Mouse (Mus musculus): ENCODE measurements around the gene Nfix.

The Nfix gene

DNA sequence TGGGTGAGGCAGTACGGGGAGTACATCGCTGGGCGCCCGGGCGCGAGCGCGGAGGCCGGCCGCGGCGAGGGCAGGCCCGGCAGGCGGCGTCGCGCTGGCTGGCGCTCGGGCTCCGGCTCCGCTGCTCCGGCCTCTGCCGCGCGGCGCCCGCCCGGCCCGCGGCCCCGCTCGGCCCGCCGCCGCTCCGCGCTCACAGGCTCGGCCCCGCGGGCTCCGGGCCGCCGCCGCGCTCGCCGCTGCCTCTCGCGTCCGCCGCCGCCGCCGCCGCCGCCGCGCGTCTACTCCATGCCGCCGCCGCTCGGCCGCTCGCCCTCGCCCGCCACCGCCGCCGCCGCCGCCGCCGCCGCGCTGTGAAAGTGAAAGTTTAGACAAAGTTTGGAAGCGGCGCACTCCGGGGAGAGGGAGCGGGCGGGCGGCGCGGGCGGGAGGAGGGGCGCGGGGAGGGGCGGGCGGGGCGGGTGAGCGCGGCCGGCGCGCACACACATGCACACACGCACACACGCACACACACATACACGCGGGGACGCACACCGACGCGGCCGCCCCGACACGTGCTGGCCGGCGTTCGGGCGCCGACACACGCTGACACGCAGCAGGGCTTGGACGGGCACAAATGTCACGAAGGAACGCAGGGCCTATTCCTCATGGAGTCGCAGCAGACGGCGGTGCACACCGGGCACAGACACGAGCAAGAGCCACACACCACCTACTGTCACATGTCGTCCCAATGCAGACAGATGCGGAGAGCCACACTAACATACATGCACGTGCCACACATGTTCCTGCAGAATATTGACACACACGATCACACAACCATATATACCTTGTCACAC, at the start of gene Nfix:
Gene Nfix, minus strand, starts transcription at position 346 of the 833 bp plus-strand sequence.
- peak; percentile 88 for DNase-seq (ENCODE audit: inconsistent ontology term)

GRCm38 (mm10) chr8:84847684-84848435, 47.7 kb upstream of the Nfix start:
- DNase-seq (ENCODE audit: inconsistent ontology term) = no peak

- peak; percentile 99 for DNase-seq (ENCODE audit: inconsistent ontology term)
These were observed 46.8 kb upstream of the Nfix start, which contains the start of gene Calr for GRCm38 (mm10) chr8:84846722-84847572. Gene Calr (minus strand): TSS chr8:84846934.

GRCm38 (mm10) chr8:84846094-84846721, 46.1 kb upstream of the Nfix start:
- DNase-seq (ENCODE audit: inconsistent ontology term) = no peak

- peak; percentile 53 for DNase-seq (ENCODE audit: inconsistent ontology term)
These were observed 45.4 kb upstream of the Nfix start for GRCm38 (mm10) chr8:84845355-84846093.

DNA sequence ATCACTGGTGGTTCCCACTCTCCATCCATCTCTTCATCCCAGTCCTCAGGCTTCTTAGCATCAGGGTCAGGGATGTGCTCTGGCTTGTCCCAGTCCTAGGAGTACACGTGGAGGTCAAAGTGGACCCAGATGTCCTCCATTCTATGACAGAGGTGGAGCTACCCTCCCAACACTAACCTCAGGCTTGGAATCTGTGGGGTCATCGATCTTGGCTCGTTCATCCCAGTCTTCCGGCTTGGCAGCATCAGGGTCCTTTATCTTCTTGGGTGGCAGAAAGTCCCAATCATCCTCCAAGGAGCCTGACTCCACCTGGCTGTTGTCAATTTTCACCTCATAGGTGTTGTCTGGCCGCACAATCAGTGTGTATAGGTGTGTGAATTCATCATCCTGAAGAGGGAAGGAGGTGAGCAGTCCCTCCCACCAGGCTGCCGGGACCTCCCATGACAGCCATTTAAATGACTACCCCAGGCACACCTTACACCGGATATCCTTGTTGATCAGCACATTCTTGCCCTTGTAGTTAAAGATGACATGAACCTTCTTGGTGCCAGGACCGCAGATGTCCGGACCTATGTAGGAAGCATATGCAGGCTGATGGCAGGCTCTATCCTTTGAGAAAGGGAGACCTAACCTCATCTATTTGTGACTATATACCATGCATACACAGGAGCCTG, 44.4 kb upstream of the Nfix start:
- DNase-seq (ENCODE audit: inconsistent ontology term) = no peak

GRCm38 (mm10) chr8:84841514-84841913, 41.4 kb upstream of the Nfix start:
- DNase-seq (ENCODE audit: inconsistent ontology term) = no peak

GRCm38 (mm10) chr8:84840248-84840999, 40.3 kb upstream of the Nfix start, which contains the start of gene Rad23a:
Gene Rad23a (minus strand): TSS chr8:84840665.
- DNase-seq (ENCODE audit: inconsistent ontology term) = peak; percentile 93

- DNase-seq (ENCODE audit: inconsistent ontology term) = no peak
These were observed 39.7 kb upstream of the Nfix start for GRCm38 (mm10) chr8:84839875-84840247.

DNA sequence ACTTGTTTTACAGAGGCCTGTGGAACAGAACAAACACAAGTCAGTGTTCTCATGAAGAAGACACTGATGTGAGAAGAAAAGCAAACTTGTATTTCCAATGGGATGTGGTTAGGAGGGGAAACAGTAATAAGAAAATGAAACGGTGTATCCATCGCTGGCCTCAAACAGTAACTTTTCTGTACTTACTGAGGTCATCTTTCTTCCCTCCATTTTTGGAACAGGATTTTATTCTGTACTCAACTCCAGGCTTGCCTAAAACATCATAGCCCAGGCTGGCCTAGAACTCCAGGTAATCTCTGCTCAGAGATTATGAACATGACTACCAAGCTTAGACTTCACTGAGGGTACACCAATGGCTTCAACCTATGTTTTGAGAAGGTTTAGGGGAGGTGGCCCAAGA, 39.3 kb upstream of the Nfix start:
- no peak for DNase-seq (ENCODE audit: inconsistent ontology term)

DNA sequence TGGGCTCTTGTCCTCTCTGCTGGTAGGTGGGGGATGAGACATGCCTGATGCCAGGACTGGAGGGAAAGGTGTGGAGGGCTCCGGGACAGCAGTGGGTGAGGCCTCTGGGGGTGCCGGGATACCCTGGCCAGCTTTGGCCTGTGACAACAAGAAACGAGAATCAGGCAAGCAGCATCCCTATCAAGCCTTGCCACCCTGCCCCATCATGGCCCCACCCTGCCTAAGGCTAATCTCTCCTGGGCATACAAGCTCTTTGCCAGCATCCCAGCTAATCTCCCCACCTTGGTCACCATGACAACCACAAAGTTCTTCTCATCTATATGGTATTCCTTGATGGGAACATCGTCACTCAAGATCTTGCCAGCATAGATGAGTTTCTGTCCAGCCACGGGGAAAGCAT, 38.4 kb upstream of the Nfix start:
- DNase-seq (ENCODE audit: inconsistent ontology term) = no peak

DNA sequence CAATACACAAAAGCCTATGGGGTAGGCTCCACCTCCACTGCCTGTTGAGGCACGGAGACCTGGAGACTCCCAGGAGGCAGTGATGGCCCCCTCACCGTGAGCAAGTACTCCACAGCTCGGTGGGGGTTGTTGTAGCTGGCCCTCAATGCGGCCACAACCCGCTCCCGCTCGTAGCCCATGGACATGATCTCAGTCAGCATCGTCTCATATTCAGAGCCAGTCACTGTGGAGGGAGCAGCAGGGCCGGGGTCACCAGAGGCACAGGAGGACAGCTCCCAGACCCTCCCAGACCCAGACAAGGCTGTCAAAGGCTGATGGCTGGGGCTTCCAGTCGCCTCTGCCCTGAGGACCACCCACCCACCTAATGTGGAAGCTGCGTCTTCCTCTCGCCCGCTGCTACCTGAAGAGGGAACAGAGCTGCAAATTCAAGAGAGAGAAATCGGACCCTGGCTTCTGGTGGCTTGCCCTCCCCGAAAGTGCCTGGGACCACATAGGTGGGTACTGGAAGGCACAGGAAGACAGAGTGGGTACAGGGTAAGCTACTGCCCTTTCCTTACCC, 37.8 kb upstream of the Nfix start:
- DNase-seq (ENCODE audit: inconsistent ontology term) = no peak

DNA sequence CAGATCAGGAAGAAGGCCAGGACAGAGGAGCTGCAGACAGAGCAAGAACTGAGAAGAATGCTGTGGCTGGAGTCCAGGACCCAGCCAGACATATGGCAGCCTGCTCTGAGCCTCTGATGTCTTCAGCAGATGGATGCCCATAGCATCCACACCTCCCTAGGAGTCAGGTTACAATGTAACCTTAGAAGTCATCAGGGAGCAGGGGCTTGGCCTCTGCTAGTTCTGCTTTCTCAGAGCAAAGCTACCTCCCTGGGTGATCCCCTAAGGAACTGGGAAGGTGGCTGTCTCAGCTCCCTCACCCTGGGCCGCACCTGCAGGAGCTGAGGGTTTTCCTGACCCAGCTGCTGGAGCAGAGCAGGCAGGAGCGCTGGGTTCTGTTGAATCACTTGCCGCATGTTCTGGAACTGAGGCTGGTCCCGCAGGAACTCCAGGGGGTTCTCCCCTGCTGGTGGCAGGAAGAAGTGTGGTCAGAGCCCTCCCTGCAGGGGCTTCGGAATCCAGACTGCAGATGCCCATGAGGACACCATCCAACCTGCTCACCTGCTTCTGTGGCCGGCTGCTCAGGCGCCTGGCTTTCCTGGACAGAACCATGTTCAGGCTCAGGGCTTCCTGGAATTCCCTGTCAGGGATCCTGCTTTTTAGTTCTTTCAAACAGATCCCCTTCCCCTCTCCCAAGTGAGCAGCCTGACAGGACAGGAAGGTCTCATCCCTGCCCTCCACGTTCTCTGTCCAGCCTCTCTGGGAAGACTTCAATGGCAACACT, 37.2 kb upstream of the Nfix start:
- no peak for DNase-seq (ENCODE audit: inconsistent ontology term)

- DNase-seq (ENCODE audit: inconsistent ontology term) = no peak
These were observed 35.0 kb upstream of the Nfix start for GRCm38 (mm10) chr8:84834866-84835855.

DNA sequence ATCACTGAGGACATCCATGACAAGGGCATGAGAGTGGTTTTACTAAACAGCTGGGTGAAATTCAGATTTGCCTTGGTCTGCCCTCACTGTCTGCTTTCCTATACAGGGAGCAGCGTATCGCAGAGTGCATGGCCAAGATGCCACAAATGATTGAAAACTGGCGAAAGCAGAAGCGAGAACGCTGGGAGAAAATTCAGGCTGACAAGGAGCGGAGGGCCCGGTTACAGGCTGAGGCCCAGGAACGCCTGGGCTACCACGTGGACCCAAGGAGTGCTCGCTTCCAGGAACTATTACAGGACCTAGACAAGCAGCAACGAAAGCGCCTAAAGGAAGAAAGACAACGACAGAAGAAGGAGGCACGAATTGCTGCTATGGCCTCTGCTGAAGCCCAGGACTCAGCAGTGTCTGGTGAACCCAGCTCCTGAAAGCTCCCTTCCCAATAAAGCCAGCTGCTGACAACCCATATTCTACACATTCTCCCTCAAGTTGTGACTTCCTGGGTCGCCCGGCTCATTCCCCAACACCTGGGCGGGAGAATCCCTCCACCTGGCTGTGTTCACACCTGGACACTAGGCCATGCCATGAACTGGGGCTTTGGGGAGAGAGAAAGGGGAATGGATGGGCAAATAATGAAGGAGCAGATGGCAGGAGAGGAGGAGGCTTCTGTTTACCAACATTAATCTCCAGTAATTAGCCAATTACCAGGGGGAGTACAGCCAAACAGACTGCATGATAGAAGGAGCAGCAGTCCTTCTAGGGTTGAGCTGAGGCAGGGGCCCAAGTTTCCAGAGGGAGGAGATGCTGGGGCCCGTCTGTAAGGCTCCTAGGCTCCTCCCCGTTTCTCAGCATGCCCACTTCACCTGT, 34.1 kb upstream of the Nfix start:
- DNase-seq (ENCODE audit: inconsistent ontology term) = no peak
